Mouse (Mus musculus): Measurements from ENCODE around the gene Olfr959. TPM values are rescaled to one million over a fixed set of nuclear protein-coding genes. Genes with fewer than 3 reads are reported as not detected.

Gene Olfr959
- polyA plus RNA-seq (2012; rRNA removed) = not detected in 2 replicates

DNA sequence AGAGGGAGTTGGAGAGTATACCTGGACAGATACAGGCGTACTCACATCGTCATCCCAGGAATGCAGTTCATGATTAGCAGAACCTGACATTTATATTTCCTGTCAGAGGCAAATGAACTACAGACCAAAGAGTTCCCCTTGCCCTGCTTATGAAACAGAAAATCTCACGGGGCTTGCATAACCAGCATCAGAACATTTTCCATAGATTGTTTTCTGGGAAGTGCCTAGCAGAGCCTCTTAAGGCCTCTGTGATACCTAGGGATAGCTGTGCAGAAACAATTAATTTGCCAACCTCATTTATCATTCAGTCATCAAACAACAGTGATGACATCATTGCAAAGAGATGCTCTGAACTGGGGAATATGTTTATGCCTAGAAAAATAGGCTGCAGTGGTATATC, at the start of gene Olfr959:
Gene Olfr959 (minus strand): TSS at position 101 of the 400 bp plus-strand sequence.
- no peaks in the 10 kb centered on the region for H3K27me3 ChIP-seq (ENCODE audit: control insufficient read depth, insufficient read depth, low read length)
- DNase-seq = no peak
- no peaks in the 10 kb centered on the region for H3K4me1 ChIP-seq (replicated peaks; ENCODE audit: control insufficient read depth, insufficient read depth, low read length)
- no peak within 1 kb of the TSS for H3K27ac ChIP-seq (ENCODE audit: control insufficient read depth, insufficient read depth, low read length)
- 81% methylated on average over 3 of the region's 3 CpGs for WGBS
- TF ChIP-seq POLR2A (IDR thresholded peaks at IDR 0.05; ENCODE audit: control insufficient read depth, extremely low read depth, insufficient read depth, low read length, poor library complexity) (no peak), CTCF (IDR thresholded peaks at IDR 0.05; ENCODE audit: borderline replicate concordance, control insufficient read depth, extremely low read depth, insufficient read depth, low read length, poor library complexity) (no peak)
- H3K4me3 ChIP-seq (ENCODE audit: control insufficient read depth, insufficient read depth, low read length) = no peak within 1 kb of the TSS
- H3K36me3 ChIP-seq (ENCODE audit: control insufficient read depth, insufficient read depth, low read length) = no peaks in the 10 kb centered on the region

DNA sequence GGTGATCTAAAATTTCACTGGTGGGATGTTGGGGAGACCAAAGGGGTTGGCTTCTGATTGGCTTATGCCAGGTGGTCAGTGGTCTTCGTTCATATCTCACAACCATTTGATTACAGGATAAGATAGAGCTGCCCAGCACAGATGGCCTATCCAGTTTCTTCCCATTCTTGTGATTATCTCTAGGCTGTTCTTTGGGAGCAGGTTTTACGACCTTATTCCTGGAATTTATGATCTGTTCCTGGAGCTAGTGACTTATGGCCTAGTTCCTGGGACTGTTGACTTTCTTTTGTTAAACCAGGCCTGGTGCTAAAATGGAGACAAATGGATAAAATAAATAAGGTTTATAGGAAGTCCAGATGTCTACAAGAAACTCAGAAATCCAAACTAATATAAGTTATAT, 49.3 kb upstream of the Olfr959 start:
- Histone ChIP-seq H3K27ac (ENCODE audit: control insufficient read depth, insufficient read depth, low read length) (no peak overlapping the region), H3K4me3 (ENCODE audit: control insufficient read depth, insufficient read depth, low read length) (no peak overlapping the region), H3K36me3 (ENCODE audit: control insufficient read depth, insufficient read depth, low read length) (no peaks in the 10 kb centered on the region), H3K27me3 (ENCODE audit: control insufficient read depth, insufficient read depth, low read length) (no peaks in the 10 kb centered on the region), H3K4me1 (replicated peaks; ENCODE audit: control insufficient read depth, insufficient read depth, low read length) (no peaks in the 10 kb centered on the region)
- no peak for DNase-seq
- no peak for TF ChIP-seq CTCF (IDR thresholded peaks at IDR 0.05; ENCODE audit: borderline replicate concordance, control insufficient read depth, extremely low read depth, insufficient read depth, low read length, poor library complexity)
- no peak for TF ChIP-seq POLR2A (IDR thresholded peaks at IDR 0.05; ENCODE audit: control insufficient read depth, extremely low read depth, insufficient read depth, low read length, poor library complexity)
- WGBS = 62% methylated on average over 2 of the region's 2 CpGs

GRCm38 (mm10) chr9:39623783-39624182, 48.4 kb upstream of the Olfr959 start:
- TF ChIP-seq CTCF (IDR thresholded peaks at IDR 0.05; ENCODE audit: borderline replicate concordance, control insufficient read depth, extremely low read depth, insufficient read depth, low read length, poor library complexity) = no peak
- TF ChIP-seq POLR2A (IDR thresholded peaks at IDR 0.05; ENCODE audit: control insufficient read depth, extremely low read depth, insufficient read depth, low read length, poor library complexity) = no peak
- H3K36me3 ChIP-seq (ENCODE audit: control insufficient read depth, insufficient read depth, low read length) = no peaks in the 10 kb centered on the region
- H3K27ac ChIP-seq (ENCODE audit: control insufficient read depth, insufficient read depth, low read length) = no peak overlapping the region
- DNase-seq = no peak
- H3K4me1 ChIP-seq (replicated peaks; ENCODE audit: control insufficient read depth, insufficient read depth, low read length) = no peaks in the 10 kb centered on the region
- 87% methylated on average over 3 of the region's 3 CpGs for WGBS
- H3K27me3 ChIP-seq (ENCODE audit: control insufficient read depth, insufficient read depth, low read length) = no peaks in the 10 kb centered on the region
- no peak overlapping the region for H3K4me3 ChIP-seq (ENCODE audit: control insufficient read depth, insufficient read depth, low read length)

GRCm38 (mm10) chr9:39621073-39621472, 45.7 kb upstream of the Olfr959 start, which contains the start of gene Olfr960:
Gene Olfr960, plus strand, starts transcription at chr9:39621373.
- TF ChIP-seq POLR2A (IDR thresholded peaks at IDR 0.05; ENCODE audit: control insufficient read depth, extremely low read depth, insufficient read depth, low read length, poor library complexity) (no peak), CTCF (IDR thresholded peaks at IDR 0.05; ENCODE audit: borderline replicate concordance, control insufficient read depth, extremely low read depth, insufficient read depth, low read length, poor library complexity) (no peak)
- 80% methylated on average over 1 of the region's 1 CpGs for WGBS
- Histone ChIP-seq H3K4me1 (replicated peaks; ENCODE audit: control insufficient read depth, insufficient read depth, low read length) (no peaks in the 10 kb centered on the region), H3K36me3 (ENCODE audit: control insufficient read depth, insufficient read depth, low read length) (no peaks in the 10 kb centered on the region), H3K4me3 (ENCODE audit: control insufficient read depth, insufficient read depth, low read length) (no peak within 1 kb of the TSS), H3K27me3 (ENCODE audit: control insufficient read depth, insufficient read depth, low read length) (no peaks in the 10 kb centered on the region), H3K27ac (ENCODE audit: control insufficient read depth, insufficient read depth, low read length) (no peak within 1 kb of the TSS)
- no peak for DNase-seq

- Histone ChIP-seq H3K36me3 (ENCODE audit: control insufficient read depth, insufficient read depth, low read length) (no peaks in the 10 kb centered on the region), H3K27ac (ENCODE audit: control insufficient read depth, insufficient read depth, low read length) (no peak overlapping the region), H3K4me3 (ENCODE audit: control insufficient read depth, insufficient read depth, low read length) (no peak overlapping the region), H3K27me3 (ENCODE audit: control insufficient read depth, insufficient read depth, low read length) (no peaks in the 10 kb centered on the region), H3K4me1 (replicated peaks; ENCODE audit: control insufficient read depth, insufficient read depth, low read length) (no peaks in the 10 kb centered on the region)
- DNase-seq = no peak
- TF ChIP-seq CTCF (IDR thresholded peaks at IDR 0.05; ENCODE audit: borderline replicate concordance, control insufficient read depth, extremely low read depth, insufficient read depth, low read length, poor library complexity) (no peak), POLR2A (IDR thresholded peaks at IDR 0.05; ENCODE audit: control insufficient read depth, extremely low read depth, insufficient read depth, low read length, poor library complexity) (no peak)
- WGBS = 68% methylated on average over 1 of the region's 1 CpGs
Observed at GRCm38 (mm10) chr9:39611953-39612352, 36.6 kb upstream of the Olfr959 start.

DNA sequence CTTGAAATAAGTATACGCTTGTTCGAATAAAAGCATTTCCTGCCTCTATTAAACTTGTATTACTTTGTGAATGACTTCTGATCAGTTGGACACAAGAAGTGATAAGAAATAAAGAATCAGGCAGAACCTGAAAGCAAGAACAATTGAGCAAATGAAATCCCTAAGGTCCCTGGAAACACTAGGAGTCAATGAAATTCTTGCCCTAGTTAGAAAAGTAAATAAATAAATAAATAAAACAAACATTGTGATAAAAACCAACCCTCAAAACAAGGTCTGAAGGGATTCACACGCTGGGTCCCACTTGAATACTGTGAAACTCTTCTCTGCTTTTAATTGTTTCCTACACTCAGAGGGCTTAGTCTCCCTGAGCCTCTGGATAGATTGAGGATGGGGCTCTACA, 35.0 kb upstream of the Olfr959 start, which contains the start of gene Olfr148:
Gene Olfr148 (plus strand): TSS at position 301 of the 400 bp plus-strand sequence.
- Histone ChIP-seq H3K4me1 (replicated peaks; ENCODE audit: control insufficient read depth, insufficient read depth, low read length) (no peaks in the 10 kb centered on the region), H3K4me3 (ENCODE audit: control insufficient read depth, insufficient read depth, low read length) (no peak within 1 kb of the TSS), H3K36me3 (ENCODE audit: control insufficient read depth, insufficient read depth, low read length) (no peaks in the 10 kb centered on the region), H3K27ac (ENCODE audit: control insufficient read depth, insufficient read depth, low read length) (no peak within 1 kb of the TSS), H3K27me3 (ENCODE audit: control insufficient read depth, insufficient read depth, low read length) (no peaks in the 10 kb centered on the region)
- TF ChIP-seq CTCF (IDR thresholded peaks at IDR 0.05; ENCODE audit: borderline replicate concordance, control insufficient read depth, extremely low read depth, insufficient read depth, low read length, poor library complexity) = no peak
- TF ChIP-seq POLR2A (IDR thresholded peaks at IDR 0.05; ENCODE audit: control insufficient read depth, extremely low read depth, insufficient read depth, low read length, poor library complexity) = no peak
- 83% methylated on average over 3 of the region's 3 CpGs for WGBS
- DNase-seq = no peak

- no peak for TF ChIP-seq CTCF (IDR thresholded peaks at IDR 0.05; ENCODE audit: borderline replicate concordance, control insufficient read depth, extremely low read depth, insufficient read depth, low read length, poor library complexity)
- H3K4me3 ChIP-seq (ENCODE audit: control insufficient read depth, insufficient read depth, low read length) = no peak overlapping the region
- H3K27ac ChIP-seq (ENCODE audit: control insufficient read depth, insufficient read depth, low read length) = no peak overlapping the region
- no peak for DNase-seq
- H3K4me1 ChIP-seq (replicated peaks; ENCODE audit: control insufficient read depth, insufficient read depth, low read length) = no peaks in the 10 kb centered on the region
- H3K36me3 ChIP-seq (ENCODE audit: control insufficient read depth, insufficient read depth, low read length) = no peaks in the 10 kb centered on the region
- no peaks in the 10 kb centered on the region for H3K27me3 ChIP-seq (ENCODE audit: control insufficient read depth, insufficient read depth, low read length)
Observed at GRCm38 (mm10) chr9:39608497-39608896, 33.1 kb upstream of the Olfr959 start.

Data from thymus, adult 2 months (tissue).